Mouse (Mus musculus) midbrain, embryonic 14.5 days (tissue): ENCODE results near the gene C130050O18Rik. TPM values are rescaled to one million over a fixed set of nuclear protein-coding genes. Genes with fewer than 3 reads are reported as not detected.
A peak's percentile ranks its signal among the peaks of the same experiment; 100 is the strongest.

Experiments used
- ATAC-seq: fragments of 200-750 bp; cut with Nextera tagmentation; 2 replicates; pipeline ENCODE4 v1.8.0; 2017; ENCODE audit warnings: moderate number of reproducible peaks, moderate library complexity; ENCODE audit not compliant: low FRiP score, low TSS enrichment
- DNase-seq: peaks from one replicate; pipeline ENCODE4 v3.0.0-alpha.2; 2015
- H3K27ac ChIP-seq: fragments of 300-500 bp; sonication (generic); replicated peaks from 2 replicates; pipeline ENCODE4 v1.5.1; 2014; ENCODE audit warnings: mild to moderate bottlenecking, low read depth, low read length, moderate library complexity
- H3K27me3 ChIP-seq: fragments of 300-500 bp; sonication (generic); 2 replicates; pipeline ENCODE4 v1.6.1; 2014; ENCODE audit warnings: low read length, control low read depth, mixed read lengths; ENCODE audit not compliant: control insufficient read depth, insufficient read depth
- H3K36me3 ChIP-seq: fragments of 300-500 bp; sonication (generic); 2 replicates; pipeline ENCODE4 v1.6.1; 2014; ENCODE audit warnings: low read length, control low read depth; ENCODE audit not compliant: control insufficient read depth, insufficient read depth
- H3K4me1 ChIP-seq: fragments of 300-500 bp; sonication (generic); 2 replicates; pipeline ENCODE4 v1.6.1; 2014; ENCODE audit warnings: mild to moderate bottlenecking, antibody characterized with exemption, low read length, control low read depth; ENCODE audit not compliant: control insufficient read depth, insufficient read depth
- H3K4me2 ChIP-seq: fragments of 300-500 bp; sonication (generic); 2 replicates; pipeline ENCODE4 v1.6.1; 2014; ENCODE audit warnings: mild to moderate bottlenecking, low read length, moderate library complexity
- H3K4me3 ChIP-seq: fragments of 300-500 bp; sonication (generic); replicated peaks from 2 replicates; pipeline ENCODE4 v1.5.1; 2014; ENCODE audit warnings: low read depth, low read length
- H3K9ac ChIP-seq: fragments of 300-500 bp; sonication (generic); replicated peaks from 2 replicates; pipeline ENCODE4 v1.6.1; 2014; ENCODE audit warnings: mild to moderate bottlenecking, low read length, moderate library complexity
- H3K9me3 ChIP-seq: fragments of 300-500 bp; sonication (generic); 2 replicates; pipeline ENCODE4 v1.6.1; 2016; ENCODE audit warnings: low read length, control low read depth, mixed read lengths; ENCODE audit not compliant: control insufficient read depth
- WGBS: fragments of 180-500 bp; shearing (Covaris S2); extraction: QIAGEN DNeasy Blood & Tissue Kit; methylation state at CpG from one replicate; pipeline ENCODE4 v1.1.7; 2014; 5-methylcytosine and 5-hydroxymethylcytosine counted together
- polyA plus RNA-seq: library from polyadenylated mRNA; unstranded; fragments of >200 nt; fragmentation: Nextera tagmentation; extraction: Ambion mirVana; gene quantifications from 2 replicates; pipeline ENCODE4 v1.2.1, GENCODE M21; 2014

Gene C130050O18Rik
- 0.29 and 0.58 TPM in 2 replicates for polyA plus RNA-seq

DNA sequence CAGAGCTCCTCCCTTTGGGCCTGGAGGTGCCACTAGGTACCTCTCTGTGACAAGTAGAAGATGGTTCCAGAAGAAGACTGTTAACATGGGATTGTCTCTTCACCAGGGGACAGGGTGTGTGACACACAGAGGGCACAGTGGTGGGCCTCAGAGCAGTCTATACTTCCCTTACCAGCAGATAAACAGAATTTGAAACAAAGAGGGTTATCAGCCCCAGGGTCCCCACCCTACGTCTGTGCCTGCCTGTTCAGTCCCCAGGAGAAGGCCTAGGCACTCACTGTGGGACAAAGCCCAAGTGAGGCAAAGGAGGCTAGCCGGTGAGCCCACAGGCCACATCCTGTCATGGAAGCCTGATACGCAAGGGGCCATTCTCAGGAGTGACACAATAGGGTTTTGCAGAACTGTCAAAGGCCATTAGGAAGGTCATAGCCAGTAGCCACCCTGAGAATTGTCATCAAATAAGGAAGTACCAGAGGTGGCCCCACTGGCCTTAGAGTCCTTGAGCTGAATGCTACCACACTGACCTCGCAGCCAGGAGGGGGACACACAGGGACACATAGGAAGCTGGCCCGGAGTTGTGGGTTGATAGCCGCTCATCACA is at the start of gene C130050O18Rik:
C130050O18Rik (plus strand) TSS at position 480 of the 601 bp plus-strand sequence.
- Histone ChIP-seq H3K4me2 (no peak within 1 kb of the TSS), H3K36me3 (no peaks in the 10 kb centered on the region), H3K9ac (no peak within 1 kb of the TSS), H3K27me3 (no peaks in the 10 kb centered on the region), H3K27ac (no peak within 1 kb of the TSS), H3K9me3 (no peaks in the 10 kb centered on the region), H3K4me1 (no peaks in the 10 kb centered on the region), H3K4me3 (no peak within 1 kb of the TSS)
- WGBS, result 80% methylated on average over 6 of the region's 6 CpGs
- DNase-seq, result no peak
- ATAC-seq, result no peak

DNA sequence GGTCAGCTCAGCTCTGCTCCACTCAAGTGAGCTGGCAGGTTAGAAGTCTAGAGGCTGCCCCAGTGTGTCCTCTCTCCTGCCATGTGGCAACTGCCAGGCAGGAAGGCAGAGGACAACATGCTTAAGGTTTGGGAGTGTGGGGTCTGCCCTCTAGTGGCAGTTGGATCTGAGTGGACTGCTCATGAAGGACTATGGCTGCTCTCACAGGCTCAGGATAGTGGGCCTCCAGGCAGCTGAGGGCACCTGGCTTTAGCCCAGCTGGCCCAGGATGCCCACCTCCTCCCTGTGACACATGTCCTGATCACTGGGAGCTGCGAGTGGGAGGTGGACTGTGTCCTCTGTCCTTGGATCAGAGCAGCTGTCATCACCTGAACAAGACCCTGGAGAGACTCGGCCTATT is 46.4 kb upstream of the C130050O18Rik start:
- H3K9ac ChIP-seq, result no peak overlapping the region
- no peak for ATAC-seq
- peaks cover 3% of the 10 kb centered on the region; the same call in 1 of the 2 replicates for H3K36me3 ChIP-seq
- H3K4me2 ChIP-seq, result no peak overlapping the region
- DNase-seq, result peak; percentile 57
- no peaks in the 10 kb centered on the region for H3K9me3 ChIP-seq
- no peaks in the 10 kb centered on the region for H3K4me1 ChIP-seq
- H3K4me3 ChIP-seq, result no peak overlapping the region
- WGBS, result 89% methylated on average over 2 of the region's 2 CpGs
- H3K27me3 ChIP-seq, result no peaks in the 10 kb centered on the region
- H3K27ac ChIP-seq, result no peak overlapping the region

- no peak overlapping the region for H3K27ac ChIP-seq
- no peak overlapping the region for H3K4me2 ChIP-seq
- no peaks in the 10 kb centered on the region for H3K9me3 ChIP-seq
- no peak for DNase-seq
- ATAC-seq, result no peak
- 93% methylated on average over 5 of the region's 5 CpGs for WGBS
- H3K9ac ChIP-seq, result no peak overlapping the region
- H3K4me1 ChIP-seq, result no peaks in the 10 kb centered on the region
- H3K27me3 ChIP-seq, result no peaks in the 10 kb centered on the region
- H3K4me3 ChIP-seq, result no peak overlapping the region
- H3K36me3 ChIP-seq, result peaks cover 3% of the 10 kb centered on the region; the same call in 1 of the 2 replicates
Measured at GRCm38 (mm10) chr5:139359244-139359643, 45.8 kb upstream of the C130050O18Rik start.

- ATAC-seq, result no peak
- H3K4me1 ChIP-seq, result no peaks in the 10 kb centered on the region
- no peak overlapping the region for H3K9ac ChIP-seq
- no peaks in the 10 kb centered on the region for H3K27me3 ChIP-seq
- H3K27ac ChIP-seq, result no peak overlapping the region
- WGBS, result 66% methylated on average over 7 of the region's 7 CpGs
- DNase-seq, result no peak
- H3K4me3 ChIP-seq, result no peak overlapping the region
- H3K4me2 ChIP-seq, result no peak overlapping the region
- H3K36me3 ChIP-seq, result peaks cover 3% of the 10 kb centered on the region; the same call in 1 of the 2 replicates
- H3K9me3 ChIP-seq, result no peaks in the 10 kb centered on the region
Measured at GRCm38 (mm10) chr5:139363858-139364257, 41.2 kb upstream of the C130050O18Rik start.

- no peak overlapping the region for H3K9ac ChIP-seq
- H3K4me3 ChIP-seq, result no peak overlapping the region
- 41% methylated on average over 12 of the region's 12 CpGs for WGBS
- H3K27me3 ChIP-seq, result no peaks in the 10 kb centered on the region
- no peak overlapping the region for H3K4me2 ChIP-seq
- ATAC-seq (peak; percentile 63; the same call in 1 of the 2 replicates), DNase-seq (peak; percentile 94)
- no peaks in the 10 kb centered on the region for H3K9me3 ChIP-seq
- peaks cover 3% of the 10 kb centered on the region; the same call in 1 of the 2 replicates for H3K36me3 ChIP-seq
- H3K27ac ChIP-seq, result no peak overlapping the region
- no peaks in the 10 kb centered on the region for H3K4me1 ChIP-seq
Measured at GRCm38 (mm10) chr5:139364260-139364910, 40.7 kb upstream of the C130050O18Rik start.

- DNase-seq (peak; percentile 41), ATAC-seq (no peak; the same call in 1 of the 2 replicates)
- peaks cover 3% of the 10 kb centered on the region; the same call in 1 of the 2 replicates for H3K36me3 ChIP-seq
- no peak overlapping the region for H3K4me3 ChIP-seq
- H3K9me3 ChIP-seq, result no peaks in the 10 kb centered on the region
- no peaks in the 10 kb centered on the region for H3K27me3 ChIP-seq
- no peak overlapping the region; the same call in 1 of the 2 replicates for H3K27ac ChIP-seq
- H3K4me1 ChIP-seq, result no peaks in the 10 kb centered on the region
- 45% methylated on average over 5 of the region's 5 CpGs for WGBS
- H3K4me2 ChIP-seq, result no peak overlapping the region
- no peak overlapping the region for H3K9ac ChIP-seq
Measured at GRCm38 (mm10) chr5:139364911-139365571, 40.0 kb upstream of the C130050O18Rik start.

GRCm38 (mm10) chr5:139365827-139366226 is 39.3 kb upstream of the C130050O18Rik start:
- 73% methylated on average over 1 of the region's 1 CpGs for WGBS
- DNase-seq (no peak), ATAC-seq (no peak)
- H3K4me2 ChIP-seq, result no peak overlapping the region
- H3K27ac ChIP-seq, result no peak overlapping the region
- 0 out of 2 replicates have a peak, but pooled peaks cover 2% of the 10 kb centered on the region for H3K4me1 ChIP-seq
- no peaks in the 10 kb centered on the region for H3K9me3 ChIP-seq
- no peaks in the 10 kb centered on the region for H3K27me3 ChIP-seq
- peaks cover 3% of the 10 kb centered on the region; the same call in 1 of the 2 replicates for H3K36me3 ChIP-seq
- no peak overlapping the region for H3K4me3 ChIP-seq
- H3K9ac ChIP-seq, result no peak overlapping the region

DNA sequence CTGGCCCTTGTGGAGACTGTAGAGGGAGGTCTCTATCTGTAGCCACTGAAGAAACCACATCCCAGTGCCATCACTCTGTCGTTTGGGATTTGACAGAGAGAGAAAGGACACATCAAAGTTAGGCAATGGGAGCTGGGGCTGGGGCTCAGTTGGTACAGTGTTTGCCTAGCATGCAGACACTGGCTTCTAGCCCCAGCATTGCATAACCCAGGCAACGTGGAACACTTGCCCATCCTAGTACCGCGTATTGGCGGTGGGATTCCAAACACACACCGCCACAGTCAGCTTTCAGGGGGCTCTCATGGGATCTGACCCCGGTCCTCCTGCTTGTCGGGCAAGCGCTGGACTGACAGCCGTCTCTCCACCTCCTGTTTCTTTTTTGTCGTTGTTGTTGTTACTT is 38.6 kb upstream of the C130050O18Rik start:
- Histone ChIP-seq H3K27me3 (no peaks in the 10 kb centered on the region), H3K36me3 (peaks cover 3% of the 10 kb centered on the region; the same call in 1 of the 2 replicates), H3K4me2 (no peak overlapping the region), H3K27ac (no peak overlapping the region), H3K4me1 (peaks cover 6% of the 10 kb centered on the region; the same call in 1 of the 2 replicates), H3K4me3 (no peak overlapping the region), H3K9me3 (no peaks in the 10 kb centered on the region), H3K9ac (no peak overlapping the region)
- ATAC-seq (no peak), DNase-seq (no peak)
- WGBS, result 82% methylated on average over 11 of the region's 11 CpGs
